Mouse (Mus musculus) adrenal gland, adult 8-10 months (tissue): ENCODE results near the gene Mcts1. TPM values are rescaled to one million over a fixed set of nuclear protein-coding genes. Genes with fewer than 3 reads are reported as not detected.

ENCODE experiments used
- DNase-seq: peaks from one replicate; pipeline ENCODE4 v3.0.0; 2022
- total RNA-seq, 4 experiments: library from RNA; stranded (reverse); gene quantifications; 2 replicates each; pipeline ENCODE4 v1.2.4; 2022

The Mcts1 gene
- total RNA-seq, 4 experiments from 2014 or later, result 67.1 to 79.3 (median 72.5) TPM

- DNase-seq, result no peak
Measured at GRCm38 (mm10) chrX:38656206-38656883, 56.0 kb downstream of the Mcts1 start.

Other genes with a start within 250 kb of the Mcts1 start
- gene Lamp2, start 144.1 kb upstream of the Mcts1 start, total RNA-seq, result 100 to 1,000 TPM; 211 to 271 (median 249) TPM
- gene Cul4b, start 24.4 kb upstream of the Mcts1 start, total RNA-seq, result 10 to 100 TPM; 39.7 to 43.5 (median 41.5) TPM
- gene C1galt1c1, start 34.5 kb downstream of the Mcts1 start, total RNA-seq, result 10 to 100 TPM; 18.3 to 31.5 (median 22.9) TPM
- under 1 TPM in 1 of 4 experiments, not detected in 3; 0.52 TPM for gene 6030498E09Rik, start 172.1 kb downstream of the Mcts1 start, total RNA-seq